Mouse (Mus musculus): Measurements from ENCODE around the gene Enpep.

The Enpep gene

GRCm38 (mm10) chr3:129328056-129328455 is 4.5 kb downstream of the Enpep start:
- H3K4me1 ChIP-seq (replicated peaks; ENCODE audit: low read depth, low read length), result no peaks in the 10 kb centered on the region
- peaks cover 5% of the 10 kb centered on the region; the same call in 1 of the 2 replicates for H3K9me3 ChIP-seq (ENCODE audit: low read length)
- no peaks in the 10 kb centered on the region for H3K27me3 ChIP-seq (ENCODE audit: insufficient read depth, low read length)
- no peak for TF ChIP-seq POU5F1 (IDR thresholded peaks at IDR 0.05; ENCODE audit: borderline replicate concordance, low read length)
- H3K4me3 ChIP-seq (replicated peaks; ENCODE audit: low read length), result no peak overlapping the region
- H3K36me3 ChIP-seq (ENCODE audit: insufficient read depth, low read length), result no peaks in the 10 kb centered on the region

GRCm38 (mm10) chr3:129321585-129321984 is 10.9 kb downstream of the Enpep start:
- H3K9me3 ChIP-seq (ENCODE audit: low read length), result peaks cover 5% of the 10 kb centered on the region; the same call in 1 of the 2 replicates
- H3K36me3 ChIP-seq (ENCODE audit: insufficient read depth, low read length), result no peaks in the 10 kb centered on the region
- no peaks in the 10 kb centered on the region for H3K4me1 ChIP-seq (replicated peaks; ENCODE audit: low read depth, low read length)
- no peaks in the 10 kb centered on the region for H3K27me3 ChIP-seq (ENCODE audit: insufficient read depth, low read length)
- TF ChIP-seq NANOG (IDR thresholded peaks at IDR 0.05; ENCODE audit: borderline replicate concordance, low read length) (no peak), POU5F1 (IDR thresholded peaks at IDR 0.05; ENCODE audit: borderline replicate concordance, low read length) (no peak), CTCF (conservative IDR thresholded peaks at IDR 0.05; ENCODE audit: low read length) (no peak)
- H3K4me3 ChIP-seq (replicated peaks; ENCODE audit: low read length), result no peak overlapping the region

GRCm38 (mm10) chr3:129317032-129317729 is 15.3 kb downstream of the Enpep start:
- no peaks in the 10 kb centered on the region for H3K36me3 ChIP-seq (ENCODE audit: insufficient read depth, low read length)
- H3K4me3 ChIP-seq (replicated peaks; ENCODE audit: low read length), result no peak overlapping the region
- H3K9me3 ChIP-seq (ENCODE audit: low read length), result no peaks in the 10 kb centered on the region
- H3K27me3 ChIP-seq (ENCODE audit: insufficient read depth, low read length), result no peaks in the 10 kb centered on the region
- H3K4me1 ChIP-seq (replicated peaks; ENCODE audit: low read depth, low read length), result no peaks in the 10 kb centered on the region
- TF ChIP-seq POU5F1 (IDR thresholded peaks at IDR 0.05; ENCODE audit: borderline replicate concordance, low read length) (no peak), CTCF (conservative IDR thresholded peaks at IDR 0.05; ENCODE audit: low read length) (no peak; the same call in 1 of the 2 replicates), NANOG (IDR thresholded peaks at IDR 0.05; ENCODE audit: borderline replicate concordance, low read length) (no peak)

- Histone ChIP-seq H3K36me3 (ENCODE audit: insufficient read depth, low read length) (no peaks in the 10 kb centered on the region), H3K9me3 (ENCODE audit: low read length) (no peaks in the 10 kb centered on the region), H3K27me3 (ENCODE audit: insufficient read depth, low read length) (no peaks in the 10 kb centered on the region), H3K4me3 (replicated peaks; ENCODE audit: low read length) (no peak overlapping the region), H3K4me1 (replicated peaks; ENCODE audit: low read depth, low read length) (no peaks in the 10 kb centered on the region)
- no peak for TF ChIP-seq NANOG (IDR thresholded peaks at IDR 0.05; ENCODE audit: borderline replicate concordance, low read length)
- TF ChIP-seq POU5F1 (IDR thresholded peaks at IDR 0.05; ENCODE audit: borderline replicate concordance, low read length), result no peak
- TF ChIP-seq CTCF (conservative IDR thresholded peaks at IDR 0.05; ENCODE audit: low read length), result no peak
Observed at GRCm38 (mm10) chr3:129313671-129314415, 18.7 kb downstream of the Enpep start.

- TF ChIP-seq NANOG (IDR thresholded peaks at IDR 0.05; ENCODE audit: borderline replicate concordance, low read length) (no peak), POU5F1 (IDR thresholded peaks at IDR 0.05; ENCODE audit: borderline replicate concordance, low read length) (no peak), CTCF (conservative IDR thresholded peaks at IDR 0.05; ENCODE audit: low read length) (no peak)
- no peaks in the 10 kb centered on the region for H3K36me3 ChIP-seq (ENCODE audit: insufficient read depth, low read length)
Observed at GRCm38 (mm10) chr3:129313221-129313620, 19.3 kb downstream of the Enpep start.

GRCm38 (mm10) chr3:129312511-129312910 is 20.0 kb downstream of the Enpep start:
- no peaks in the 10 kb centered on the region for H3K27me3 ChIP-seq (ENCODE audit: insufficient read depth, low read length)
- H3K36me3 ChIP-seq (ENCODE audit: insufficient read depth, low read length), result no peaks in the 10 kb centered on the region

More at GRCm38 (mm10) chr3:129313221-129313620, 19.3 kb downstream of the Enpep start:
- no peaks in the 10 kb centered on the region for H3K27me3 ChIP-seq (ENCODE audit: insufficient read depth, low read length)
- H3K4me1 ChIP-seq (replicated peaks; ENCODE audit: low read depth, low read length), result peaks cover 5% of the 10 kb centered on the region
- H3K9me3 ChIP-seq (ENCODE audit: low read length), result no peaks in the 10 kb centered on the region
- no peak overlapping the region for H3K4me3 ChIP-seq (replicated peaks; ENCODE audit: low read length)

GRCm38 (mm10) chr3:129311951-129312350 is 20.6 kb downstream of the Enpep start:
- Histone ChIP-seq H3K4me3 (replicated peaks; ENCODE audit: low read length) (no peak overlapping the region), H3K36me3 (ENCODE audit: insufficient read depth, low read length) (no peaks in the 10 kb centered on the region), H3K9me3 (ENCODE audit: low read length) (no peaks in the 10 kb centered on the region), H3K4me1 (replicated peaks; ENCODE audit: low read depth, low read length) (peaks cover 5% of the 10 kb centered on the region), H3K27me3 (ENCODE audit: insufficient read depth, low read length) (no peaks in the 10 kb centered on the region)
- no peak for TF ChIP-seq NANOG (IDR thresholded peaks at IDR 0.05; ENCODE audit: borderline replicate concordance, low read length)
- TF ChIP-seq CTCF (conservative IDR thresholded peaks at IDR 0.05; ENCODE audit: low read length), result no peak
- TF ChIP-seq POU5F1 (IDR thresholded peaks at IDR 0.05; ENCODE audit: borderline replicate concordance, low read length), result no peak

More at GRCm38 (mm10) chr3:129312511-129312910, 20.0 kb downstream of the Enpep start:
- TF ChIP-seq NANOG (IDR thresholded peaks at IDR 0.05; ENCODE audit: borderline replicate concordance, low read length), result no peak
- no peak for TF ChIP-seq CTCF (conservative IDR thresholded peaks at IDR 0.05; ENCODE audit: low read length)
- no peak for TF ChIP-seq POU5F1 (IDR thresholded peaks at IDR 0.05; ENCODE audit: borderline replicate concordance, low read length)
- Histone ChIP-seq H3K4me3 (replicated peaks; ENCODE audit: low read length) (no peak overlapping the region), H3K9me3 (ENCODE audit: low read length) (no peaks in the 10 kb centered on the region), H3K4me1 (replicated peaks; ENCODE audit: low read depth, low read length) (peaks cover 5% of the 10 kb centered on the region)

- Histone ChIP-seq H3K4me1 (replicated peaks; ENCODE audit: low read depth, low read length) (peaks cover 5% of the 10 kb centered on the region), H3K36me3 (ENCODE audit: insufficient read depth, low read length) (no peaks in the 10 kb centered on the region), H3K4me3 (replicated peaks; ENCODE audit: low read length) (no peak overlapping the region), H3K9me3 (ENCODE audit: low read length) (no peaks in the 10 kb centered on the region), H3K27me3 (ENCODE audit: insufficient read depth, low read length) (0 out of 2 replicates have a peak, but pooled peaks cover 2% of the 10 kb centered on the region)
- no peak for TF ChIP-seq POU5F1 (IDR thresholded peaks at IDR 0.05; ENCODE audit: borderline replicate concordance, low read length)
Observed at GRCm38 (mm10) chr3:129309926-129310325, 22.6 kb downstream of the Enpep start.

All from E14TG2a.4 (cell line).